Mouse (Mus musculus): ENCODE results near the gene Tmtc2.

GRCm38 (mm10) chr10:105227631-105228030 lies 346.6 kb downstream of the Tmtc2 start:
- no peak for TF ChIP-seq CTCF (IDR thresholded peaks at IDR 0.05; ENCODE audit: low read depth)
- no peak for TF ChIP-seq EP300 (optimal IDR thresholded peaks at IDR 0.05)

Measured in stomach, postnatal 0 days (tissue).